Mouse (Mus musculus): ENCODE measurements at regions not wholly inside any gene's neighbourhood (a gene's known extent, or its start where the extent isn't known, plus 50 kb on each side); places are given as distances from the start of the nearest gene placed in this dataset.

- no peaks in the 10 kb centered on the region; the same call in 1 of the 2 replicates for H3K4me1 ChIP-seq (replicated peaks; ENCODE audit: control insufficient read depth, insufficient read depth, low read length)
- no peak overlapping the region for H3K4me3 ChIP-seq (ENCODE audit: control insufficient read depth, insufficient read depth, low read length)
- DNase-seq, result no peak
- no peaks in the 10 kb centered on the region for H3K36me3 ChIP-seq (ENCODE audit: control insufficient read depth, insufficient read depth, low read length)
- TF ChIP-seq POLR2A (IDR thresholded peaks at IDR 0.05; ENCODE audit: control insufficient read depth, extremely low read depth, insufficient read depth, low read length, poor library complexity) (no peak), CTCF (IDR thresholded peaks at IDR 0.05; ENCODE audit: borderline replicate concordance, control insufficient read depth, extremely low read depth, insufficient read depth, low read length, poor library complexity) (no peak)
- no peaks in the 10 kb centered on the region for H3K27me3 ChIP-seq (ENCODE audit: control insufficient read depth, insufficient read depth, low read length)
- 82% methylated on average over 8 of the region's 8 CpGs for WGBS
- H3K27ac ChIP-seq (ENCODE audit: control insufficient read depth, insufficient read depth, low read length), result no peak overlapping the region
Measured at GRCm38 (mm10) chr3:149220304-149220951, 230.1 kb upstream of the Adgrl2 start.

DNA sequence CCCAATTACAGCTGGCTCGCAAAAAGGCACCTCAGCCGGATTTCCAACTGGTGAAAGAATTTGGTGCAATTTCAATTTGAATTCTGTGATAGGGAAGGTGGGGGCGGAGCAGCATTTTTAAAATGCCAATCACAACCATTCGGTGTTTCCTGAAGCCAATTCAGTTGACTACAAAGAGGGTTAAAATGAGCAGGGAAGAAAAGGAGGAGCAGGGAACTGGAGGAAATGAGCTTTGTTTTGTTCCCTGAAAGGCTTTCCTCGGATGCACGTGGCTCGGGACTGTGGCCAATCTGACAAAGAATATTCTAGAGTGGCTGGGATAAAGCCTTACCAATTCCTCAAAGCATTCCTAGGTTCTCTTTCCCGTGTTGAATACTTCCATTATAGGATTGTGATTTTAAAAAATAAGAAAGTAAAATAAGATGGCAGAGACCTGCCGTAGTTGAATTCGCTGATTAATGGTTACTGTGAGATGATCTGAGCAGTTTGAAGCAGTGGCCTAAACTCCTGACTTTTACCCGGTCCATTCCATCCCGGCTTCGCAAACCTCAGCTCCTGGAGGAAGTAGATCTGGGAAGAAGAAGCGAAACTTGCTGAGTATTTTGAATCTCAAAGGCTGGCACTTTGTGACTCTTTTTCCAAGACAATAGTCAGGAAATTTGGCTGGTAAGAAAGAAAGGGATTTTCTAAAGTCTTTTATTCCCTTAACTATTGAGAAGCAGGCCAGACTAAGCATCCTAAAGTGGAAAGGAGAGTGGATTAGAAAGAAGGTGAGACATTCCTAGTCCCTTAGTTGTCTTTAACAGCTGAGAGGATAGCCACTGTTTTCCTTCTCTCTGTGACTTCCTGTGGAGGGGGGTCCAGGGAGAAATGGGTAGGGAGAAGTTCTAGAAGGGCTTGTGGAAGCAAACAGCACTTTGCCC, 229.3 kb upstream of the Adgrl2 start:
- H3K27me3 ChIP-seq (ENCODE audit: control insufficient read depth, insufficient read depth, low read length), result no peaks in the 10 kb centered on the region
- no peak for DNase-seq
- TF ChIP-seq POLR2A (IDR thresholded peaks at IDR 0.05; ENCODE audit: control insufficient read depth, extremely low read depth, insufficient read depth, low read length, poor library complexity), result no peak
- TF ChIP-seq CTCF (IDR thresholded peaks at IDR 0.05; ENCODE audit: borderline replicate concordance, control insufficient read depth, extremely low read depth, insufficient read depth, low read length, poor library complexity), result no peak
- H3K36me3 ChIP-seq (ENCODE audit: control insufficient read depth, insufficient read depth, low read length), result no peaks in the 10 kb centered on the region
- H3K27ac ChIP-seq (ENCODE audit: control insufficient read depth, insufficient read depth, low read length), result no peak overlapping the region
- H3K4me3 ChIP-seq (ENCODE audit: control insufficient read depth, insufficient read depth, low read length), result no peak overlapping the region
- WGBS, result 89% methylated on average over 14 of the region's 14 CpGs
- no peaks in the 10 kb centered on the region for H3K4me1 ChIP-seq (replicated peaks; ENCODE audit: control insufficient read depth, insufficient read depth, low read length)

- 93% methylated on average over 9 of the region's 9 CpGs for WGBS
- no peak for DNase-seq
- H3K4me1 ChIP-seq (replicated peaks; ENCODE audit: control insufficient read depth, insufficient read depth, low read length), result no peaks in the 10 kb centered on the region
- no peak overlapping the region for H3K27ac ChIP-seq (ENCODE audit: control insufficient read depth, insufficient read depth, low read length)
- TF ChIP-seq CTCF (IDR thresholded peaks at IDR 0.05; ENCODE audit: borderline replicate concordance, control insufficient read depth, extremely low read depth, insufficient read depth, low read length, poor library complexity) (no peak), POLR2A (IDR thresholded peaks at IDR 0.05; ENCODE audit: control insufficient read depth, extremely low read depth, insufficient read depth, low read length, poor library complexity) (no peak)
- no peaks in the 10 kb centered on the region for H3K36me3 ChIP-seq (ENCODE audit: control insufficient read depth, insufficient read depth, low read length)
- no peaks in the 10 kb centered on the region for H3K27me3 ChIP-seq (ENCODE audit: control insufficient read depth, insufficient read depth, low read length)
- no peak overlapping the region for H3K4me3 ChIP-seq (ENCODE audit: control insufficient read depth, insufficient read depth, low read length)
Measured at GRCm38 (mm10) chr3:149217916-149218803, 227.8 kb upstream of the Adgrl2 start.

- Histone ChIP-seq H3K27ac (ENCODE audit: control insufficient read depth, insufficient read depth, low read length) (no peak overlapping the region), H3K36me3 (ENCODE audit: control insufficient read depth, insufficient read depth, low read length) (no peaks in the 10 kb centered on the region), H3K4me1 (replicated peaks; ENCODE audit: control insufficient read depth, insufficient read depth, low read length) (no peaks in the 10 kb centered on the region), H3K27me3 (ENCODE audit: control insufficient read depth, insufficient read depth, low read length) (no peaks in the 10 kb centered on the region), H3K4me3 (ENCODE audit: control insufficient read depth, insufficient read depth, low read length) (no peak overlapping the region)
- 87% methylated on average over 11 of the region's 11 CpGs for WGBS
- TF ChIP-seq CTCF (IDR thresholded peaks at IDR 0.05; ENCODE audit: borderline replicate concordance, control insufficient read depth, extremely low read depth, insufficient read depth, low read length, poor library complexity) (no peak), POLR2A (IDR thresholded peaks at IDR 0.05; ENCODE audit: control insufficient read depth, extremely low read depth, insufficient read depth, low read length, poor library complexity) (no peak)
- no peak for DNase-seq
Measured at GRCm38 (mm10) chr3:149216759-149217400, 226.5 kb upstream of the Adgrl2 start.

GRCm38 (mm10) chr3:149215691-149216090, 225.3 kb upstream of the Adgrl2 start:
- 96% methylated on average over 2 of the region's 2 CpGs for WGBS
- Histone ChIP-seq H3K36me3 (ENCODE audit: control insufficient read depth, insufficient read depth, low read length) (no peaks in the 10 kb centered on the region), H3K27me3 (ENCODE audit: control insufficient read depth, insufficient read depth, low read length) (no peaks in the 10 kb centered on the region), H3K4me3 (ENCODE audit: control insufficient read depth, insufficient read depth, low read length) (no peak overlapping the region), H3K4me1 (replicated peaks; ENCODE audit: control insufficient read depth, insufficient read depth, low read length) (no peaks in the 10 kb centered on the region), H3K27ac (ENCODE audit: control insufficient read depth, insufficient read depth, low read length) (no peak overlapping the region)
- DNase-seq, result no peak
- TF ChIP-seq CTCF (IDR thresholded peaks at IDR 0.05; ENCODE audit: borderline replicate concordance, control insufficient read depth, extremely low read depth, insufficient read depth, low read length, poor library complexity), result no peak
- TF ChIP-seq POLR2A (IDR thresholded peaks at IDR 0.05; ENCODE audit: control insufficient read depth, extremely low read depth, insufficient read depth, low read length, poor library complexity), result no peak

Data from thymus, adult 2 months (tissue).